Mouse (Mus musculus) left cerebral cortex, adult 11 months (tissue): ENCODE results near the gene Ruvbl2.

ENCODE experiments used
- DNase-seq: peaks from one replicate; pipeline ENCODE4 v3.0.0; 2022; ENCODE audit warnings: low spot score

The Ruvbl2 gene

DNA sequence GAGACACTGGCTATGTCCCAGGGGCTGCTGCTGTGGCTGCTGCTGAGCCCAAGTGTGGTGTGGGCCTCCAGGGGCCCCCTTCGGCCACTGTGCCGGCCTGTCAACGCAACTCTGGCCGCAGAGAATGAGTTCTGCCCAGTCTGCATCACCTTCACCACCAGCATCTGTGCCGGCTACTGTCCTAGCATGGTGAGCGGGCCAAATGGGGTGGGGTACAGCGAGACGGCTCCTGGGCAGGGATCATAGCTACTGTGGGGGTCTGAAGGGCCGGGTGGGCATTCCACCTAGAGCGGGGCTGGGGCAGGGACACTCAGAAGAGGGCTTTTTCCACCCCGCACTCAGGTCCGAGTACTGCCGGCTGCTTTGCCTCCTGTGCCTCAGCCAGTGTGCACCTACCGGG, 16.7 kb downstream of the Ruvbl2 start:
- DNase-seq: no peak

DNA sequence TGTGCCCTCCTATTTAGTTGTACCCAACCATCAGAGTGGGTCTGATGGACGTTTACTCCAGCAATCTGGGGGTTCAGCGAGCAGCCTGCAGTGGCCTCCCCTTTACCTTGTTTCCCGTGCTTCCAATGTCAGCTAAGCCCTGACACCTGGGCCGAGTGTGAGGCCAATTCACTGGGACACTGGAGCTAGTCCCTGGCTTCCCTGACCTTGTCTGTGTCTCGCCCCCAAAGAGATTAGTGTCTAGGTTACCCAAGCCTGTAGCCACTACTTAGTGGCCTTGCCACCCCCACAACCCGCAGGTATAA, 17.3 kb downstream of the Ruvbl2 start, which contains the start of gene Lhb:
TSS of gene Lhb (plus strand) at position 206 of the 305 bp plus-strand sequence.
- no peak for DNase-seq

DNA sequence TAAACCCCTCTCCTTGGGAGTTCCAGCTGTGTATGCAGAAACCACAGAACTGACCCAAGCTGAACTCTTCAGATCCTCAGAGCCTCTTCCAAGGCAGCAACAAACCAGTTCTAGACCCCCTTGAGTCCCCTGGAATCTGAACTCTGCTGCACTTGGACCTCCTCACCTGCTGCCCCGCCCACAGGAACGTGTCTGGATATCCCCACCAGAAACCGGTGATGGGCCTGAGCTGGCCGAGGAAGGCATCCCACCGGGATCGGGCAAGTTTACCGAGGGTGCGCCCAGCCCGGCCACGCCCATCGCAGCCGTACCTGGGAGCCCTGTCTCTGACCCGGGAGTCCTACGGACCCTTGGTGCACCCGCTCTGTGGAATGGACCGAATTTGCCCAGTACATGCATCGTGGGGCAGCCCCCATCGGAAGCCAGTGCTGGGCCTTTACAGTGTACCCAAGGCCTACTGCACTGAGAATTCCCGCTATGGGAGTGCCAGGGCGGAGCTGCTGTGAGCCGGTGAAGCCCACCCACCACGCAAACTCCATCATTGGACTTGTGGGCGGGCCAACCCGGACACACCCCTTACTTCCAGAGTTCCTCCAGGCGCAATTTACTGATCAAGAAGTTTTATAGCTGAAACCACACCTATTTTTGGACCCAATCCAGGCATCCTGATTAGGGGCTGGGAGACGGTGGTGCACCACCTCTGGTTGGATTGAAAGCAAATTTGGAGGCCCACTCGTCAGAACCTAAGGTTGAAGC, 17.9 kb downstream of the Ruvbl2 start:
- no peak for DNase-seq

DNA sequence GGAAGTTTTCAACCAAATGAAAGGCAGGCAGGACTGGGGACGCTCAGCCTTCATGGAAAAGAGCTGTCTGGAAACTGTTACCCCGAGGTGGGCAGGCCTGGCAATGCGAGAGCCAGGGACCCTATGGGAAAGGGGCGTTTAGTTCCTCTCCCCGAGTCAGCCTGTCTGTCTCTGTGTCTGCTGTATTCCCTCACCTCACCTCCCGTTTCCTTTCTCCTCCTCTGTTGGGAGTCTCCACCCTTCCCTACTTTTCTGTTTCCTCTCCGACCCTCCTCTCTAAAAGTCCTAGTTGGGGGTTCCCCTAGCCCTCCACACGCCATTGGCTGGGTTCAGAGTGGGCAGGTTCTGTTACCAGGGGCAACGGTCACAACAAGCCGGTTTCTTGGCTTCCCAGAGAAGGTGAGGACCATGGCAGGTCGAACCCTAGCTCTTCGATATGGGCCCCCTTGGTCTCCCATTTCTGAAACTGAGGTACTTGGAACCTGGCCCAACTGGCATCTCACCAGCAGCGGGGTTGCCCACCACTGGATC, 19.9 kb downstream of the Ruvbl2 start:
- DNase-seq: no peak

DNA sequence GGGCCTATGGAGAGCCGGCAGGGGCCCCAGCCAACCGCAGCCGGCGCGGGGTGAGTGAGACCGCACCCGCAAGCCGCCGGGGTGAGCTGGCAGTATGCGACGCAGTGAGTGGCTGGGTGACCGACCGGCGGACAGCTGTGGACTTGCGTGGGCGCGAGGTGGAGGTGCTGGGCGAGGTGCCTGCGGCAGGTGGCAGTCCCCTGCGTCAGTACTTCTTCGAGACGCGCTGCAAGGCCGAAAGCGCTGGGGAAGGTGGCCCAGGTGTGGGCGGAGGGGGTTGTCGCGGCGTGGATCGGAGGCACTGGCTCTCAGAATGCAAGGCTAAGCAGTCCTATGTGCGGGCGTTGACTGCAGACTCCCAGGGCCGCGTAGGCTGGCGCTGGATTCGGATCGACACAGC, 22.3 kb downstream of the Ruvbl2 start:
- no peak for DNase-seq

DNA sequence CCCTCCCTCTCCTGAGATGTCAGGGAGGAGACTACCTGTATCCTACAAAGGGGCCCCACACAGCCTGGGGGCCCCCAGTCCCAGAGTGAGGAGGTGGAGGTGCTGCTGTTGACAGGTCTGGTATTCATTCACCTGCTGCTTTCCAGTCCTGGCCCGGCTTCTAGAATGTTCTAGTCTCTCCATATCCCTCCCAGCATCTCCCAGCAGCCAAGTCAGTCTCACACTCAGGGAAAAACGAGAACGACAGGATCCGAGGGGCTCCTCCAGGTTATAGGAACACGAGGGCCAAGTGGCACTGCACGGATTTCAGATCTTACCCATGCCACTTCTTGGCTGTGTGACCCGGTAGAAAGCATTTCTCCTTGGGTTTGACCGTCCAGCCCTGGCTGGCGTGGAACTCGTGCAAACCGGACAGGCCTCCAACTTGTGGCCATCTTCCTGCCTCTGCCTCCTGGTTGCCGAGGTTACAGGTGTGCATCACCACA, 23.1 kb downstream of the Ruvbl2 start:
- no peak for DNase-seq

DNA sequence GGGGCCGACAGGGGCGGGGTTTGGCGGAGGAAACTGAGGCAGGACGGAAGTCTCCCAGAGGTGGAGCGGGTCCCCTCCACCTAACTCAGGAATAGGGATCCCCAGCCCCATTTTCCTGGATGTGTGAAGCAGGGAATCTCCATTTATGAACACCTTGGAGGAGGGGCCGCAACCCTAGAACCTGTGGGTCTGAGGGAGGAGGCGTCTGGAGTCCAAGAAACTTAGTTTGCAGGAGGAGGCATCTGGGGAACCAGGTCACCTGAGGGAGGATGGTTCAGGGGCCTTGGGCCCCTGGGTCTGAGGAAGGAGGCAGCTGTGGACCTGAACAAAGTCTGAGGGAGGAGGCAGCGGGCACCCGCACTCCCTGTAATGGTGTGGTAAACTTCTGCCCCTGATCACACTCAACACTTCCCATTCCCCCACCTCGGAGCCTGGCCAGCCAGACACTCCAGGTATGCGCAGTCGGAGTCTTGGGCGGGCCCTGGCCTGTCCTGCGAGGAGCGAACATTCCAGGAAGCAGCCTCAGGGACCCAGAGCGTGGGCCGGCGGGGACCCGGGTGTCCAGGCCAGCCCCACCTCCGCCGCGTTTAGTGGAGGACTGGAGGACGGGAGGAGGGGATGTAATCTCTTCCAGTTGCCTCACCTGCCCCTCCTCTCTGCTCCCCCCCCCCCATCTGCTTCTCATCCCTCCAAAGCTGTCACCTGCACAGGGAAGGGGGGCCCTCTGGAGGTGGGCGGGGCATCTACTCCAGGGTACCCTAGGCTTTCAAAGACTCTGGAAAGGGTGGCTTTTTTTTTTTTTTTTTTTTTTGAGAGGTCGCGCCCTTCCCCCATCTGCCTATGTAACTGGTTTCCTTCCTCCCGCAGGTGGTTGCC, 23.8 kb downstream of the Ruvbl2 start:
- DNase-seq: no peak

DNA sequence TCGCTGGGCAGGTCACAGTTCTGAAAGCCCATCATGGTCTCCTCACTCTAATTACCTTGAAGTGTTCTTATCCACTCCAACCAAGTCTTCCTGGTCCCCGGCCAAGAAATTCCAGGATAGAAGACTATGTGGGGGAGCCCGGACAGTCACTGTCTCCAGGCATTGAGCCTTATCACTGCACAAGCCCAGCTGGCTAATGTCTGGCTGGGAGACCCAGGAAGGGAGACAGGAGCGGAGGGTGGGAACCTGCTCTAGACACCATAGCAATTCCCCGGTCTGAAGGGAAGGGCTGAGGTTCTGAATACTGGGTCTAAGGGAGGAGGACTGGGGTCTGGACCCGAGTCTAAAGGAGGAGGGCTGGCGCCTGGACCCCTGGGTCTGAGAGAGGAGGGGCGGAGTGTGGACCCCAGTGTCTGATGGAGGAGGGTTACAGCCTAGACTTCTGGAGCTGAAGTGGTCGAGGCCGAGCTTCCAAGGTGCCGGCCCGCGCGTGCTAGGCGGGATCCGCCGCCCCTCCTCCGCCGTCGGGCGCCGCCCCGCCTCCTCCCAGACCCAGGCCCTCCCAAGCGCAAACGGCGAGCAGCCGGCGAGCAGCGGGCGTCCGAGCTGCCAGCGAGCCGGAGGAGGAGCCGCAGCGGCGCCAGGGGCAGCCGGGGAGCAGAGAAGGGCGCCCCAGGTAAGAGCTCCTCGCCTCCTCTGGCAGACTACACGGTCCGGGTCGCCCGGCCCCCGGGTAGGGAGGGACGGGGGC, 24.6 kb downstream of the Ruvbl2 start, which contains the start of gene Ntf5:
TSS of gene Ntf5 (plus strand) at position 583 of the 751 bp plus-strand sequence.
- no peak for DNase-seq

DNA sequence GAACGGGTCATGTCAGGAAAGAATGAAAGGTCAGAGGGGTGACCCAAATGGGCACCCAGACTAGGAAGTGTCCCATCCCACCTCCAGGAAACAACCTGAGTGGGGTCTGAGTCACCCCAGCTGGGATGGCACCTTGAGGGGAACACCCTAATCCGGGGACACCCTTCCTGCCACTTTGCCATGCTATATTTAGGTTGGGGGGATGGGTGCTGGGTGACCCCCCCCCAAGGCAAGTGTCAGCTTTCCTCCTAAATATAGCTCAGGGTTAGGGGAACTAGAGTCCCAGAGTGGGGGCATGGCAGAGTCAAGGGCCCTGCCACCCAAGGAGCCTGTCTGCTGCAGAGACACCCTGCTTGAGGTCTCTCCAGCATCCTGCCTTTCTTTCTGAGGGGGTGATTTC, 25.5 kb downstream of the Ruvbl2 start:
- DNase-seq: no peak

DNA sequence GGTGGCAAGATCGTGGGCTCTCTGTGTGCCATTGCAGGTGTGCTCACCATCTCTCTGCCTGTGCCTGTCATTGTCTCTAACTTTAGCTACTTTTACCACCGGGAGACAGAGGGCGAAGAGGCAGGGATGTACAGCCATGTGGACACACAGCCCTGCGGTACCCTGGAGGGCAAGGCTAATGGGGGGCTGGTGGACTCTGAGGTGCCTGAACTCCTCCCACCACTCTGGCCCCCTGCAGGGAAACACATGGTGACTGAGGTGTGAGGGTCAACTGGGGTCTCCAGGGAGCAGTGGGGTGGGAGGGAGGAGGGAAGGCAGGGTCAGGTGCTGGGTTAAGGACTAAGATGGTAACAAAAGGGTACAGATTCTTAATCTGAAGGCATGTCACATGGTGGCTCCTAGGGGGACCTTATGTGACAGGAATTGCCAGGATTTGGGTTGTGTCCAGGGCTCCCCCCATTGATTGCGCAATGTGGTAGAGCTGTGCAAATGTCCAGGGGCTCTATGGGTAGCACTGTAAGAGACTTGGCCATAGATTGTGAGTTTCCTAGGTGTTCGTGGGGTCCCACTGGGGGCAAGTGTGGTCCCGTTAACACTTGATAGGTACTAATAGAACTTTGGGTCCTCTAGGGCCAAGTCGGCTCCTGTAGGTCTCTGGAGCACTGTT, 28.3 kb downstream of the Ruvbl2 start:
- DNase-seq: no peak

DNA sequence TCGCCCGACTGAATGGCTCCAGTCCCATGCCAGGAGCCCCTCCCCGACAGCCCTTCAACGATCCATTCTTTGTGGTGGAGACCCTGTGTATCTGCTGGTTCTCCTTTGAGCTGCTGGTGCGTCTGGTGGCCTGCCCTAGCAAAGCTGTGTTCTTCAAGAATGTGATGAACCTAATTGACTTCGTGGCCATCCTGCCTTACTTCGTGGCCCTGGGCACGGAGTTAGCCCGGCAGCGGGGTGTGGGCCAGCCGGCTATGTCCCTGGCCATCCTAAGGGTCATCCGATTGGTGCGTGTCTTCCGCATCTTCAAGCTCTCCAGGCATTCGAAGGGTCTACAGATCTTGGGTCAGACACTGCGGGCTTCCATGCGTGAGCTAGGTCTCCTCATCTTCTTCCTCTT, 28.9 kb downstream of the Ruvbl2 start:
- DNase-seq: no peak

DNA sequence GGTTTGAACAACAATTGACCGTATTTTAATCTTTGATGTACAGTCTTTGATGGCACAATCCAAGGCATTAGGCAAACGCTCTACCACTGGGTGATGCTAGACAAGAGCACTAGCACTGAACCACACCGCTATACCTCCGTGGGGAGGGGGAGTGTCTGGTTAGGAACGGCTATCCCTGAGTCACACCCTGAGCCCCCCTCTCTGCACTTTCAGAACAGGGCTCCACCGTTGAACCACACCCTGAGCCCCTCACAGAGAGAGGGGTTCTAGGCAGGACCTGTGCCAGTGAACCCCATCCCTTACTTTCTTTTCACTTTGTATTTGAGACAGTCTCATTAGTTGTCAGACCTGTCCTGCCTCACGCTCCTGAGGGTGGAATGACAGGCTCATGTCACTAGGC, 29.5 kb downstream of the Ruvbl2 start:
- no peak for DNase-seq

DNA sequence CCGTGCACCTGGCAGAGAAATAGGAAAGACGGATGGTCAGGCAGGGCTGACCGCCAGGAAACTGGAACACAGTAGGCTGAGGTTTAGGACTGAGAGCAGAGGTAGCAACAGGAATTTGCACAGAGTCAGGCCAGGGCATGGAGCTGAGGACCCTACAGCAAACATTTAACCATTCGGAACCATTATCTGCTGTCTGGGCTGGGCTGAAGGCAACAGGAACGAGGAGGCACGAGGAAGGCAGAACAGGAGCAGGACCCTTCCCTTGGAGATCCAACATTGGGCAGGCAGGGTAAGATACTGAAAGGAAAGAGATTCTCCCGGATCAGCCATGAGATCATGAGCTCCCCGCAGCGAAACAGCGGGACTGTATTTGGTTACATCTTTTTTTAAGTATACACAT, 30.1 kb downstream of the Ruvbl2 start:
- no peak for DNase-seq

DNA sequence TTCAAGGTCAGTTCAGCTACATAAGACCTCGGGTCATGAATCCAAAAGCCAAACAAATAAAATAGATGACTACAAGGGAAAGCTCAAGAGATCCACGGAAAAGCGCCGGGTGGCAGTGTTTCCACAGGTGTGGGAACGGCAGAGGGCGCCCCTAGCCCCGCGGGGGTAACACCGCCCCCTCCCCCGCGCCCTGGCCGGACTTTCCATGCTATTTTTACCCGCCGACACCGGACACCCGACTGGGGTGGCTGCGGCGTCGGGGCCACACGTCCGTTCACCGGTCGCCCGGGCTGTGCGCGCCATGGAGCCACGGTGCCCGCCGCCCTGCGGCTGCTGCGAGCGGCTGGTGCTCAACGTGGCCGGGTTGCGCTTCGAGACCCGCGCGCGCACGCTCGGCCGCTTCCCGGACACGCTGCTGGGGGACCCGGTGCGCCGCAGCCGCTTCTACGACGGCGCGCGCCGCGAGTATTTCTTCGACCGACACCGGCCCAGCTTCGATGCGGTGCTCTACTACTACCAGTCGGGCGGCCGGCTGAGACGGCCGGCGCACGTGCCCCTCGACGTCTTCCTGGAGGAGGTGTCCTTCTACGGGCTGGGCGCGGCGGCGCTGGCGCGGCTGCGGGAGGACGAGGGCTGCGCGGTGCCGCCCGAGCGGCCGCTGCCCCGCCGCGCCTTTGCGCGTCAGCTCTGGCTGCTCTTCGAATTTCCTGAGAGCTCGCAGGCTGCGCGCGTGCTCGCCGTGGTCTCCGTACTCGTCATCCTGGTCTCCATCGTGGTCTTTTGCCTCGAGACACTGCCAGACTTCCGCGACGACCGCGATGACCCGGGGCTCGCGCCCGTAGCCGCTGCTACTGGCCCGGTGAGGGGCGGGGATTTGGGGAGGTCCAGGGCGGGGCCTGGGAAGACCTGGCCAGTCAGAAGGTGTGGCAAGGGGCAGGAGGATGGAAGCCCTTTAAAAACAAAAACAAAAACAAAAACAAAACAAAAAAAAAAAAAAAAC, 31.4 kb downstream of the Ruvbl2 start:
- DNase-seq: no peak

DNA sequence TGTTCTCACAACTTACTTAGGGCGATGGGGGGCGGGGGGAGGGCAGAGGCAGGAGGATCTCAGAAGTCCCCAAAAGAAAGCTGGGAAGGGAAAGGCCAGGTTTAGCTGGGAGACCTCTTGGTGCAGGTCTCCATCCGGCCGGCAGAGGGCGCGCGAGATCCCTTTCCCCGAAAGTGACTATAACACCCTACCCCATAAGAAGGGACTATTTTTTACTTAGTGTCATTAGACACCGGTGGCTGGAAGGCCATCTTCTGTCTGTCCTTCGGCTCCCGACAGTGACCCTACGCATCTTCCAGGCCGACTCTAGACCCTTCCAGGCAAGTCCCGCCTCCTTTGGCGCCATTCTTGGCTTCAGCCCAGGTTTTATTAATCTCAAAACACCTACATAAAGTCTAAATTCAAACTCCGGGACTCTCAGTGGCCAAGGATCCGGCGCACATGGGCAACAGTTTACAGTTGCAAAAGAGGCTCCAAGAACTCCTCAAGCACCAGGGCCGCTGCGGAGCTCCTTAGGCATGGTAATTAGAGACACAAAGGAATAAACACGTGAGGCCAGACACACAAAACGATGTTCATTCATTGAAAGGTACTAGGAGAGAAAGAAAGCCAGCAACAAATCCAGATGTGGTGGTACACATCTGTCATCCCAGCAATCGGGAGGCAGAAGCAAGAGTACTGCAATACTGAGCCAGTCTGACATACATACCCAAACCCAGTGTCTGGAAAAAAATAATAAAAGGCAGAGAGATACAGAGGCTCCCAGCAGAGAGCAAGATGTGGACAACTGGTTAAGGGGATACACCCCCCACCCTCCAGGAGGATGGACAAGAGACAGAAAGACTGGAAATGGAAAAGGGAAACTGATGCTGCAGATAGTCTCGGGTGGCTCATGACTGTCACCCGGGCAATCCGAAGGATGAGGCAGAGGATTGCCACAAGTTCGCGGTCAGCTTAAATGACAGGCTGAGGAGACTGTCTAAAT, 32.5 kb downstream of the Ruvbl2 start, which contains the start of gene Kcna7:
TSS of gene Kcna7 (plus strand) at position 563 of the 985 bp plus-strand sequence.
- DNase-seq: peak; percentile 27

DNA sequence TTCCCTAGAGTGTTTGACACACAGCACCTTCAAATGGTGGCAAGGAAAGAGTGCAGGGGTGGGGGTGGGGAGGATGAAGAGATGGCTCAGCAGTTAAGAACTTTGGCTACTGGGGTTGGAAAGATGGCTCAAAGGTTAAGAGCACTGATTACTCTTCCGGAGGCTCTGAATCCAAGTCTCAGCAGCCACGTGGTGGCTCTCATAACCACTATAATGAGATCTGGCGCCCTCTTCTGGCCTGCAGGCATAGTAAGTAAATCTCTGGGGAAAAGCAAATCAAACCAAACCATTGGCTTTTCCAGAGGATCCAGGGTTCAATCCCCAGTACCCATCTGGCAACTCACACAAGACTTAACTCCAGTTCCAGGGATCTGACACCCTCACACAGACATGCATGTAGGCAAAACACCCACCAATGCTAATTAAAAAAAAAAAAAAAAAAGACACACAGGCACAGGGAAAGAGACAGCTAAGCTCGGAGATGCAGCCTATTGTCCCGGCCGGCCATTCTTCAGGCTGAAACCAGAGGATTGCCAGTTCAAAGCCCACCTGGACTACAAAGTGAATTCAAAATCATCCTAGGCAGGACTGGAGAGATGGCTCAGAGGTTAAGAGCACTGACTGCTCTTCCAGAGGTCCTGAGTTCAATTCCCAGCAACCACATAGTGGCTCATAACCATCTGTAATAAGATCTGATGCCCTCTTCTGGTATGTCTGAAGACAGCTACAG, 34.2 kb downstream of the Ruvbl2 start:
- DNase-seq: no peak

DNA sequence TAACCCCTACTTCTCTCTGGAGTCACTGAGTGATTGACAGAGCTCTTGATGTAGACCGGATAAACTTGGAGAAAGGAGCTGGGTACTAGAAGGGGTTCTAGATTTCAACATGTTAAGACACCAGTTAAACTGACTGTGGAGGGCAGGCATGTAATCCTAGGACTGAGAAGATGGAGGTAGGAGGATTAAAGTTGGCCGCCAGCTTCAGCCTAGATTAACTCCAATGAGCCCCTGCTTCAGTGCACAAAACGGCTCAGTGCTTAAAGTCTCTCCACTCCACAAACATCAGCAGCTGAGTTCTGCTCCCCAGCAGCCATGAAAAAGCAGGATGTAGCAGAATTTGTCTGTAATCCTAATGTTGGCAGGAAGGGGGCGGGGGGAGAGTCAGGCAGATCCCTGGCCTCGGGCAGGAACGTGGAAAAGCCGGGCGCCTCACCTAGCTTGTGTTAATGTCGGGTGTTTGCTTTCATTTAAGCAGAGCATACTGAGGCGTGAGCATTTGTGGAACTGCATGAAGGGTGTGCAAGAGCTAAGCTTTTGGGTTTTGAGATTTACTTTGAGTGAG, 36.3 kb downstream of the Ruvbl2 start:
- no peak for DNase-seq

DNA sequence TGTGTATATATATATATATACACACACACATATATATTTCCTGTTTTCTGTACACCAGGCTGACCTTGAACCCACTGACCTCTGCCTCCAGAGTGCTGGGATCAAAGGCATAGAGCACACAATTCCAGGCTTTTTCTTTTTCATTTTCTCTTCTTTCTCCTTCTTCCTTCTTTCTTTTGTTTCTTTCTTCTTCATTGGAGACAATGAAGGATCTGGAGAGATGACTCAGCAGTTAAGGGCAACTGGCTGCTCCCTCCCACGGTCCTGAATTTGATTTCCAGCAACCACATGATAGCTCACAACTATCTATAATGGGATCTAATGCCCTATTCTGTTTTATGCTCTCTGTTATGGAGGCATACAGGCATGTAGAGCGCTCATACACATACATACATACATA, 41.1 kb downstream of the Ruvbl2 start:
- no peak for DNase-seq
